Mouse (Mus musculus): ENCODE data around the gene Olfr750.

GRCm38 (mm10) chr14:51083805-51084204 lies 9.6 kb upstream of the Olfr750 start:
- TF ChIP-seq SMC3 (IDR thresholded peaks at IDR 0.05; ENCODE audit: low read depth, low read length) (no peak), GABPA (IDR thresholded peaks at IDR 0.05; ENCODE audit: low read depth, low read length) (no peak), CTCF (IDR thresholded peaks at IDR 0.05 in 2 of 3, conservative IDR thresholded peaks at IDR 0.05 in 1 of 3; ENCODE audit: control insufficient read depth in 1 of 3, insufficient read depth in 1 of 3, low read depth in 2 of 3, low read length in 3 of 3, poor library complexity in 1 of 3, severe bottlenecking in 1 of 3) (no peak), MYC (IDR thresholded peaks at IDR 0.05; ENCODE audit: low read depth, low read length) (no peak), USF2 (IDR thresholded peaks at IDR 0.05; ENCODE audit: borderline replicate concordance in 1 of 2, insufficient read depth in 1 of 2, low read depth in 1 of 2, low read length in 2 of 2) (no peak), MEF2A (IDR thresholded peaks at IDR 0.05; ENCODE audit: extremely low read depth, insufficient replicate concordance, low read depth, low read length, poor library complexity, severe bottlenecking) (no peak), POLR2AphosphoS5 (IDR thresholded peaks at IDR 0.05; ENCODE audit: borderline replicate concordance, low read depth, low read length) (no peak), EP300 (IDR thresholded peaks at IDR 0.05; ENCODE audit: low read depth in 1 of 2, low read length in 2 of 2) (no peak), MYB (IDR thresholded peaks at IDR 0.05; ENCODE audit: low read depth, low read length) (no peak), MAZ (IDR thresholded peaks at IDR 0.05; ENCODE audit: low read depth, low read length) (no peak), TAL1 (IDR thresholded peaks at IDR 0.05; ENCODE audit: low read length) (no peak)

Data from MEL (cell line).